Mouse (Mus musculus): ENCODE results near the gene Atp9a. TPM values are rescaled to one million over a fixed set of nuclear protein-coding genes. Genes with fewer than 3 reads are reported as not detected.

Atp9a gene
- polyA plus RNA-seq (2012; rRNA removed) = 2.5 and 2.6 TPM in 2 replicates

GRCm38 (mm10) chr2:168742059-168742627 is at the start of gene Atp9a:
TSS of gene Atp9a (minus strand) at chr2:168742409.

DNA sequence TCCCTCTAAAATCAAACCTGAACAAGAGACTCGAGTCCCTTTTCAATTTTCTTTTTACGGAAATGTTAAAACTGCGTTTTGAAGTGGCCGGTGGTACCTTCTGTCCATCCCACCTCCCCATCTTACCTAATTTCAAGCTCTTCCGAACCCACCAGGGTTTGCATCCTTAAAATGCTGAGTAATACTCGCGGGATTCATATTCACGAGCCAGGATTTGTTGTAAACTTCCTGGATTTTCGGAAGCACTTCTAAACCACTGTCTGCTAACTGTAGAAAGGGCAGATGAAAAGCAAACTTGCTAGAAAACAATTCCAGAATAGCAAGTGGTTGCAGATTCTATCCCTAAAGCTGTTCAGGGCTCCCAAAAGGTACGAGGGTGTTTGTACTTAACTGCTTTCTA is 25.4 kb upstream of the Atp9a start, which contains the start of gene Sall4:
Sall4 (minus strand) TSS at position 362 of the 400 bp plus-strand sequence.

GRCm38 (mm10) chr2:168601491-168602386 is 140.5 kb downstream of the Atp9a start, which contains the start of gene Nfatc2:
TSS of gene Nfatc2 (minus strand) at chr2:168601657.

Other genes with a start within 250 kb of the Atp9a start
- 0.09 and 0.17 TPM in 2 replicates for gene Nfatc2, start 140.8 kb downstream of the Atp9a start, polyA plus RNA-seq (2012; rRNA removed)
- 1.9 and 2.0 TPM in 2 replicates for gene Sall4, start 25.5 kb upstream of the Atp9a start, polyA plus RNA-seq (2012; rRNA removed)
- gene Zfp64, start 213.2 kb upstream of the Atp9a start, polyA plus RNA-seq (2012; rRNA removed) = 6.1 and 7.3 TPM in 2 replicates